Mouse (Mus musculus) CH12.LX (cell line): ENCODE data around the gene Aif1l. TPM values are rescaled to one million over a fixed set of nuclear protein-coding genes. Genes with fewer than 3 reads are reported as not detected.
A peak's percentile ranks its signal among the peaks of the same experiment; 100 is the strongest.

Experiments
- DNase-seq: peaks from one replicate; pipeline ENCODE4 v3.0.0-alpha.2; 2013; ENCODE audit errors: extremely low read depth
- H3K27ac ChIP-seq: 2 replicates; pipeline ENCODE4 v1.5.1; 2012; ENCODE audit warnings: low read depth, mild to moderate bottlenecking, control low read depth, moderate library complexity; ENCODE audit not compliant: insufficient read depth
- H3K27me3 ChIP-seq: replicated peaks from 2 replicates; pipeline ENCODE3; 2012; ENCODE audit warnings: inconsistent platforms
- H3K36me3 ChIP-seq, 2 experiments: replicated peaks in 1 of 2; 2 replicates each; pipeline versions ENCODE3 to v1.6.1; 2012; ENCODE audit warnings: inconsistent platforms in 1 of 2, low read length in 1 of 2, mild to moderate bottlenecking in 1 of 2, mixed read lengths in 1 of 2, moderate library complexity in 1 of 2; ENCODE audit not compliant: control insufficient read depth in 1 of 2, insufficient read depth in 1 of 2
- H3K4me1 ChIP-seq, 2 experiments: 2 replicates each; pipeline ENCODE4 v1.6.1; 2012; ENCODE audit warnings: inconsistent platforms in 1 of 2, moderate library complexity in 1 of 2; ENCODE audit not compliant: insufficient read depth in 2 of 2, control insufficient read depth in 1 of 2
- H3K4me2 ChIP-seq: 2 replicates; pipeline ENCODE4 v1.6.1; 2012; ENCODE audit warnings: low read depth, mild to moderate bottlenecking, control low read depth; ENCODE audit not compliant: poor library complexity, insufficient read depth, severe bottlenecking
- H3K4me3 ChIP-seq, 3 experiments: fragments of 150-350 bp in 1 of 3; sonication (generic) in 1 of 3; replicated peaks in 1 of 3; 2 replicates each; pipeline versions ENCODE3 to v1.5.1; 2011 to 2012; ENCODE audit warnings: low read depth in 2 of 3, low read length in 2 of 3, mild to moderate bottlenecking in 2 of 3, moderate library complexity in 2 of 3, control low read depth in 1 of 3, improper control_type of control experiment in 1 of 3, inconsistent platforms in 1 of 3, mixed read lengths in 1 of 3; ENCODE audit not compliant: poor library complexity in 1 of 3
- H3K79me2 ChIP-seq: replicated peaks from 2 replicates; pipeline ENCODE4 v1.6.1; 2012; ENCODE audit warnings: mild to moderate bottlenecking, moderate library complexity; ENCODE audit not compliant: control insufficient read depth, poor library complexity, insufficient read depth, severe bottlenecking; ENCODE audit errors: extremely low read depth
- H3K9ac ChIP-seq: 2 replicates; pipeline ENCODE4 v1.6.1; 2012; ENCODE audit warnings: low read depth, mild to moderate bottlenecking, control low read depth, moderate library complexity; ENCODE audit not compliant: insufficient read depth
- H3K9me3 ChIP-seq: replicated peaks from 2 replicates; pipeline ENCODE3; 2012; ENCODE audit warnings: low read length, inconsistent platforms, mixed read lengths
- CHD2 ChIP-seq: IDR thresholded peaks from 2 replicates; pipeline ENCODE4 v1.6.1; 2011; ENCODE audit warnings: low read length, improper control_type of control experiment
- CTCF ChIP-seq, 2 experiments: IDR thresholded peaks in 1 of 2; conservative IDR thresholded peaks in 1 of 2; 2 replicates each; pipeline ENCODE4 v1.5.1; 2011 to 2012; ENCODE audit warnings: low read depth in 2 of 2, low read length in 2 of 2, improper control_type of control experiment in 1 of 2, inconsistent platforms in 1 of 2, mild to moderate bottlenecking in 1 of 2, moderate library complexity in 1 of 2
- HCFC1 ChIP-seq: IDR thresholded peaks from 2 replicates; pipeline ENCODE4 v1.6.1; 2012; ENCODE audit warnings: low read depth, mild to moderate bottlenecking, inconsistent platforms, low read length, improper control_type of control experiment
- JUN ChIP-seq: IDR thresholded peaks from 2 replicates; pipeline ENCODE4 v1.6.1; 2011; ENCODE audit warnings: low read depth, mild to moderate bottlenecking, low read length, improper control_type of control experiment, moderate library complexity; ENCODE audit not compliant: insufficient read depth
- MAX ChIP-seq: IDR thresholded peaks from 2 replicates; pipeline ENCODE4 v1.6.1; 2011; ENCODE audit warnings: low read length, improper control_type of control experiment
- MEF2A ChIP-seq: IDR thresholded peaks from 2 replicates; pipeline ENCODE4 v1.6.1; 2014; ENCODE audit warnings: low read depth, mild to moderate bottlenecking, inconsistent platforms, low read length, improper control_type of control experiment, borderline replicate concordance
- MXI1 ChIP-seq: IDR thresholded peaks from 2 replicates; pipeline ENCODE4 v1.6.1; 2011; ENCODE audit warnings: mild to moderate bottlenecking, low read depth, low read length, improper control_type of control experiment
- NELFE ChIP-seq: IDR thresholded peaks from 2 replicates; pipeline ENCODE4 v1.6.1; 2011; ENCODE audit warnings: low read depth, low read length, improper control_type of control experiment
- RCOR1 ChIP-seq: conservative IDR thresholded peaks from 2 replicates; pipeline ENCODE4 v1.6.1; 2012; ENCODE audit warnings: low read depth, mild to moderate bottlenecking, inconsistent platforms, low read length, improper control_type of control experiment
- SMC3 ChIP-seq: IDR thresholded peaks from 2 replicates; pipeline ENCODE4 v1.6.1; 2011; ENCODE audit warnings: low read depth, low read length, improper control_type of control experiment
- TBP ChIP-seq: conservative IDR thresholded peaks from 2 replicates; pipeline ENCODE4 v1.6.1; 2011; ENCODE audit warnings: low read depth, low read length, improper control_type of control experiment
- USF1 ChIP-seq: IDR thresholded peaks from 2 replicates; pipeline ENCODE4 v1.6.1; 2014; ENCODE audit warnings: low read depth, mild to moderate bottlenecking, inconsistent platforms, low read length, improper control_type of control experiment
- ZNF384 ChIP-seq: IDR thresholded peaks from 2 replicates; pipeline ENCODE4 v1.6.1; 2012; ENCODE audit warnings: low read depth, low read length, improper control_type of control experiment, inconsistent platforms
- dilution Hi-C: fragments of 300-500 bp; cut with MboI; formaldehyde crosslinking; loops from 2 replicates; pipeline ENCODE4 v1.14.3; 2020; ENCODE audit warnings: low sequenced_read_pairs; ENCODE audit not compliant: extremely low pct_unique_long_range_greater_than_20kb, extremely low pct_ligation_motif_present
- in situ Hi-C: fragments of 300-500 bp; cut with MboI; formaldehyde crosslinking; loops from 3 replicates; pipeline ENCODE4 v1.14.3; 2019; ENCODE audit warnings: low sequenced_read_pairs, low pct_ligation_motif_present, low pct_unique_long_range_greater_than_20kb, mixed read lengths
- polyA plus RNA-seq: library from polyadenylated mRNA; unstranded; fragments of >175 nt; gene quantifications from 2 replicates; pipeline ENCODE4 v1.2.1, GENCODE M21; 2012; ENCODE audit warnings: low read depth; ENCODE audit not compliant: insufficient read length
- total RNA-seq, 2 experiments: library from RNA; depleted of rRNA; stranded (reverse); fragments of 300-350 nt in 1 of 2; fragments of >200 nt in 1 of 2; gene quantifications; 2 replicates each; pipeline ENCODE4 v1.2.3; 2012 to 2014

The Aif1l gene
- total and polyA plus RNA-seq, 3 experiments: 0.11 to 0.81 TPM; not detected in 1

GRCm38 (mm10) chr2:31960986-31961385 lies 11.0 kb downstream of the Aif1l start:
- TF ChIP-seq HCFC1 (no peak), ZNF384 (no peak)
- no peaks in the 10 kb centered on the region for H3K79me2 ChIP-seq
- no peaks in the 10 kb centered on the region for H3K9me3 ChIP-seq
- no peak overlapping the region for H3K9ac ChIP-seq
- H3K27me3 ChIP-seq: peaks cover 90% of the 10 kb centered on the region
- no peak for DNase-seq
- peaks cover 4 to 6% of the 10 kb centered on the region in 2 experiments; a peak in 1 of 4 replicates for H3K4me1 ChIP-seq
- dilution Hi-C loops: no loop called here
- H3K4me2 ChIP-seq: no peak overlapping the region
- H3K27ac ChIP-seq: no peak overlapping the region
- H3K36me3 ChIP-seq: no peaks in the 10 kb centered on the region
- in situ Hi-C loops: loop anchor here (10.0 kb wide), 1 partner anchor 174 kb away; no protein-coding TSS in a partner anchor
- no peak overlapping the region for H3K4me3 ChIP-seq

DNA sequence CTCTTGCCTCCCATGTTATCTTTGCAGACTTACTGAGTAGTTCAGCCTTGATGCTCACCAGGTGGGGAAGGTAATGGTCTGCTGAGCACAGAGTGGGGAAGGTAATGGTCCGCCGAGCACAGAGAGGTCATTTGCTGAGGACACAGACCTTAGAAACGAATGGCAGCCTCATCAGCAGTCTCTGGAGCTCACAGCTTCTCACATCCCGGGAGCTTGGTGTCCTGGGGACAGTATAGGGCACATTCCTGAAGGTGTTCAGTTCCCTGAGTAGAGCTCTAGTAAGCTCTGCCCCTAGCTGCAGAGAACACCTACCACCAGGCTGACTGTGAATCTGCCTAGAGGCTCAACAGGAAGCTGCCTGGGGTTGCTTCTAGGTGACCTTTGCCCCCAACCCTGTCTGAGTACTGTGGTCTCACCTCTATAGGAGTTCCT lies 11.9 kb downstream of the Aif1l start:
- in situ Hi-C loops: loop anchor here (10.0 kb wide), 1 partner anchor 173 kb away; no protein-coding TSS in a partner anchor
- no peak for DNase-seq
- no peaks in the 10 kb centered on the region for H3K36me3 ChIP-seq
- H3K4me1 ChIP-seq: peaks cover 4 to 6% of the 10 kb centered on the region in 2 experiments; a peak in 1 of 4 replicates
- no peaks in the 10 kb centered on the region for H3K9me3 ChIP-seq
- H3K79me2 ChIP-seq: no peaks in the 10 kb centered on the region
- TF ChIP-seq MEF2A (no peak), TBP (no peak), SMC3 (no peak), NELFE (no peak), MXI1 (no peak), USF1 (no peak), JUN (no peak), RCOR1 (no peak), MAX (no peak), CHD2 (no peak)
- dilution Hi-C loops: no loop called here
- H3K9ac ChIP-seq: no peak overlapping the region
- H3K4me3 ChIP-seq: no peak overlapping the region
- H3K27me3 ChIP-seq: peaks cover 87% of the 10 kb centered on the region
- no peak overlapping the region for H3K27ac ChIP-seq
- no peak overlapping the region for H3K4me2 ChIP-seq

GRCm38 (mm10) chr2:31962501-31963224 lies 12.7 kb downstream of the Aif1l start:
- Histone ChIP-seq H3K9me3 (no peaks in the 10 kb centered on the region), H3K27me3 (peaks cover 87% of the 10 kb centered on the region), H3K9ac (no peak overlapping the region), H3K79me2 (no peaks in the 10 kb centered on the region), H3K36me3 (no peaks in the 10 kb centered on the region), H3K4me1 (peaks cover 4 to 6% of the 10 kb centered on the region in 2 experiments; a peak in 1 of 4 replicates), H3K4me3 (no peak overlapping the region), H3K4me2 (no peak overlapping the region), H3K27ac (no peak overlapping the region)
- in situ Hi-C loops (loop anchor here (10.0 kb wide), 1 partner anchor 172 kb away; no protein-coding TSS in a partner anchor), dilution Hi-C loops (no loop called here)
- DNase-seq: no peak
- TF ChIP-seq TBP (no peak), CTCF (conservative IDR thresholded peaks at IDR 0.05 in 1 of 2, IDR thresholded peaks at IDR 0.05 in 1 of 2; ENCODE audit: low read depth in 2 of 2, low read length in 2 of 2) (0 out of 4 replicates have a peak, but pooled peaks of 1 of the 2 experiments have one; percentile 2)
- TF ChIP-seq, all 38 proteins: peak for 1
